Mouse (Mus musculus) heart, adult 8-10 months (tissue): ENCODE results near the gene Olfr221. TPM values are rescaled to one million over a fixed set of nuclear protein-coding genes. Genes with fewer than 3 reads are reported as not detected.

Experiments
- DNase-seq: peaks from one replicate; pipeline ENCODE4 v3.0.0; 2022; ENCODE audit warnings: low spot score
- total RNA-seq, 4 experiments: library from RNA; stranded (reverse); gene quantifications; 2 replicates each; pipeline ENCODE4 v1.2.4; 2022

The Olfr221 gene
- total RNA-seq, 4 experiments from 2014 or later, result not detected

DNA sequence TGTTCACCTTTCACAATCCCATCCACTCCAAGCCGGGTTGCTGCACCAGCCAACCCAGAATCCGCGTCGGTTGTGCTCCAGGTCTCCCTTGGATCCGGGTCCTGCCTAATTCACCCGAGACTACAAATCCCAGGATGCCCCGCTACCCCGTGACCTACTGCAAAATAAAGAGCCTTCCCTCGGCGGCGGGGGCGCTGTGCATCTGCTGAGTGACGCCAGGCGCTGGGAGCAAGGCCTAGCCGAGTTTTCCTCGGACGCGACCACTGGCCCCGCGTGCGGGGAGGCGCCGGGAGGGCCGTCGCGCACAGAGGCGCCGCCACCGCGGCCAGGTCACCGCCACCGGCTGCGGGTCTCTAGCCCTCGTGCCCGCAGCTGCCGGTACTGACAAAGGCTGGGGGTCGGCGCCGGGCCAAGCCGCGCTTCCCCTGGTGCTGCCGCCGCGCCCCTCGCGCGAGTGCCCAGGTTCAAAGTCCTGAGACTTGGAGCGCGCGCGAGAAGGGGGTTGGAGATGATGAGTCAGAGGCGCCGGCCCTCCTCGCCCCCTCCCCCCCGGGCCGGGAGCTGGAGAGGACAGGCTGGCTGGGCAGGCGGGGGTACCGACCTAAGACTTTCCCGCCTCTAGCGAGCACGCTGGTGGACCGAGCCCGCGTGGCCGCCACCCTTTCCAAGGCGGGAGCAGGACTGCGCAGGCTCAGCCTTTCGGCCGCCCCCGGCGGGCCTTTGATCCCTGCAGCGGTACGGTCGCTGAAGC is 22.5 kb downstream of the Olfr221 start:
- DNase-seq, result peak; percentile 97

DNA sequence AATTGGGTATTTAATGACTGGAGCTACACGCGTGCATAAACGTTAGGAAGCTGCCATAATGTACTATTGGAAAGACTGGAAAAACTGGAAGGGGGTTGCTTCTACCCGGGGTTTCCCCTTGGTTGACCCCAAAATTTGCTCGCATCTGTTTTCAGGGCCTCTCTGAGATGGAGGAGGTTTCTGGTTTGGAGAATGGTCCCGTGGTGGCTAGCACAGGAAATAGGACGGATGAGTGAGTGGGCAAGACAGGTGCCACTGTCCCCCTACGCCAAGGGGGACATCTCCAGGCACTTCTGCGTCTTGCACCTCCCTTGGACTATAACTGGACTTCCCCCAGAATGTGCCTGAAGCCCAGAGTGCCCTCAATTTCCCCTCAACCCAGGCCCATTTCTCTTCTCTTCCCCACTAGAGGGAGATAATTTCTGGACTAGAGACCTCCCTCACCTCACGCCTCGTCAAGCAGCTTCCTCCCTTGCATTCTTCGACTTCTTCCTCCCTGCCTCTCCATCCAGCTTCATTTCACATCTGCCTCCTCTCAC is 23.1 kb downstream of the Olfr221 start:
- DNase-seq, result no peak

DNA sequence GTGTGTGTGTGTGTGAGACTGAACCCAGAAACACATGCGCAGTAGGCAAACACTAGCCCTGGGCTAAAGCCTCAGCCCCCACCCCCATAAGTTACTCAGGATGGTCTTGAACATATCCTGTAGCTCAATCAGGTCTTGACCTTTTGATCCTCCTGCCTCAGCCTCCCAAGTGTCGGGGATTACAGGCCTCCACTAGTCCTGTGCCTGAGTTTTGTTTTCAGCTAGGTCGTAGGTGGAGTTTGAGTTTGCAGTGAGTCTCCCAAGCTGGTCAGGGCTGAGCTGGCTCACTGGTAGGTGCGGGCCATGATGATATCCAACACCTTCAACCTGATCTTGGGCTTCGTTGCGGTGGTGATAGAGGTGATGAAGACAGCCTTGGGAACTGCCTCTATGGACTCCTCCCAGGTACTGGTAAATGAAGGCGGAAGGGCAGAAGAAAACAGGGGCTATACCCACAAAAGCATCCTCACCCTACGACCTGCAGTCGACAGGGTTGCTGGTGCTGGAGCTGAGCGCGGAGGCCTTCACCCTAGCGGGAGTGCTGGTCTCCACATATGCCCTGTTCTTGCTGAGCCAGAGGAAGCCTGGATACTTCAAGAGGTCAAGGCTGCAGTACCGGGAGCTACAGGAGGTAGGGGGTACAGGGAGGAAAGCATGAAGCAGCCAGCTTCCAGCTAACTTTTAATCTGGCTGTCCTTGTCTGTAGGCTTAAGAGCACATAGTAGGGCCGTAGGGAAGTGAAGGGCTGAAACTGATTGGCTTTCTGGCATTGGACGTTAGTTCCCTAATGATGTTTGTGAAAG is 23.8 kb downstream of the Olfr221 start:
- no peak for DNase-seq

DNA sequence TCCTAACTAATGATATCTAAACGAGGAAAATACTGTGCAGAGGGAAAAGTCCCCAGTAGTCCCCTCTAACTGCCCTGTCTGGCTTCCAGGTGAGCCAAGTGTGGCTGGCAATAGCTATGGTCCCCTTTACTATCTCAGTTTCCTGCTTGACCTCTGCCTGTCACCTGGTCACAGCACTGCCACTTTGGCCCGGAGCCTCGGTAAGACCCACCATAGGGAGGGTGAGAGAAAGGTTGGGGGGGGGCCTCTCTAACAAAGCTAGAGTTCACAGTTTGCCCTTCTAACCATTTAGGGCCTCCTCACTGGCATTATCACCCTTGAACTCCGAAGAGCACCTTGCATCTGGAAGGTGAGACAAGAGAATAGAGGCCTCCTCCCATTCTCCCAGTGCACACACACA is 24.6 kb downstream of the Olfr221 start:
- DNase-seq, result no peak

DNA sequence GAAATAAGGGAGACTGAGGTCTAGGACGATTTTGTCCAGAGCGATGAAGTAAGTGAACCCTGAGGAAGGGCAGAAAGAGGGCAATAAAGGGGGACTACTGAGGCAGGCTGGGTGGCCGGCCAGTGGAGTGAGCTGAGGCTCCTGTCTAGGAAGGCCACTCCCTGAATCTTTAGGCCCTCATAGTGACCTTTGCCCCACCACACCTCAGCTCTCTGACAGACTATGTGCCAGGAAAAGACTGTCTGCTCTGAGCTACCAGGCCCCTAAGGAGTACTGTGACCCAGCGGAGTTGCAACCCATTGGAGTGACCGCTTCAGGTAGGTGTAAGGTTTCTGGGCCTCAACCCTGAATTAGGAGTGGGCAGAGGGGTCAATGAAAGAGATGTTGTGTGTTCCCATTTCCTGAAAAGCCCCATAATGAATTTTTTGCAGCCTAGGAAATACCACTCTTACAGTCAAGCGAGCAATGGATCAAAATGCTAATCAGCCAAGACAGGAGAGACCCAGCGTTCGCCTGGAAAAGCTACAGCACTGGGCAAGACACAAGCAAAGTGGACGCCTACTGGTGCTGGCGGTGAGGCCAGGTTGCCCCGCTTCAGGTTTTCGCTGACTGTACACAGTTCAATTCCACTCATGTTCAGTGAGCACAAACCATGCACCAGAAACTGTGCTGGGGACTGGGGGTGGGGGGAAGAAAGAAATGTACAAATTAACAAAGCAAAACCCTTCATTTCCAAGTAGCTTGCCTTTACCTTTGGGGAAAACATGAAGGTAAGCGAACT is 25.4 kb downstream of the Olfr221 start:
- no peak for DNase-seq

- DNase-seq, result no peak
Observed at GRCm38 (mm10) chr14:52015445-52016100, 26.7 kb downstream of the Olfr221 start, which contains the start of gene Tmem253. TSS of gene Tmem253 (plus strand) at chr14:52015658.

DNA sequence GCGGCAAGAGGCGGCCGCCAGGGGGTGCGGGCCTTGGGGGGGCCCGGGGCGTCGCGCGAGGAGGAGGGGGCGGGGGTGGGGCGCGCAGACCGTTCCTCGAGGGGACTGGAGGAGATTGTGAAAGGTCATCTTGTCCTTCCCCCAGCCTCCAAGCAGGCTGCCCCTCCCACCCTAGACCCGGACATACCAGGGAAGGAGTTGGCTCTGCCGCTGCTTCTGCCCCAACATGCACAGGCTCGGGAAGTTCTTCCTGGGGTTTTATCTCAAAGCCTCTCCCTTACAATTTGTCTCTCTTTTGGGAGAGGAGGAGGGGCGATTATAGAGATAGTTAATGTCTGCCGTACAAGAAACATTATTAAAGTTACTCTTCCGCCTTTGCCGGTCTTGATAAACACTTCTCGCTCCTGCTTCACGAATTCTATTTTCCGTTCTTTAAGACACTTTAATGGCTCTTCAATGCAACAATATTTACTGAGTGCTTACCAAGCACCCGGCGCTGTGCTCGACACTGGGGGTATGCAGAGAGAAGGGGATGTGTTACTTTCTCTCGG is 27.4 kb downstream of the Olfr221 start:
- DNase-seq, result peak; percentile 50

DNA sequence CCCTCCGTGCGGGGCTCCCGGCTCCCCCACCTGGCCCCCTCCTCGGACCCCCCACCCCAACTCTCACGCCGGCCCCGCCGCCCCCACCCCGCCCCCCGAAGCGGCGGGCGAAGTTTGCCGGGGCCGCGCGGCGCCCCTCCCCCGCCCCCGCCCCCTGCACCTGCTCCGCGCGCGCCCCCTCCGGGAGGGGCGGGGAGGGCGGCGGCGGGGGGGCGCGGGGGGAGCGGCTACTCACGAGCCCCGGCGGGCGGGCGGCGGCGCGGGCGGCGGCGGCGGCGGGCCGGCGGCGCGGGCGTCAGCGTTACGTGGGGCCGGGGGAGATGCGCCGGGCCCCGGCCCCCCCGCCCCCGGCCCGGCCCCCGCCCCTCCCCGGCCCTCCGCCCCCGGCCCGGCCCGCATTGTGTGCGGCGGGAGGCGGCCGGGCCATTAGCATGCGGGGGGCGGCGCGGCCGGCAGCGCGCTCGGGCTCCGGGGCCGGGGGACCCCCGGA is 27.9 kb downstream of the Olfr221 start:
- no peak for DNase-seq

DNA sequence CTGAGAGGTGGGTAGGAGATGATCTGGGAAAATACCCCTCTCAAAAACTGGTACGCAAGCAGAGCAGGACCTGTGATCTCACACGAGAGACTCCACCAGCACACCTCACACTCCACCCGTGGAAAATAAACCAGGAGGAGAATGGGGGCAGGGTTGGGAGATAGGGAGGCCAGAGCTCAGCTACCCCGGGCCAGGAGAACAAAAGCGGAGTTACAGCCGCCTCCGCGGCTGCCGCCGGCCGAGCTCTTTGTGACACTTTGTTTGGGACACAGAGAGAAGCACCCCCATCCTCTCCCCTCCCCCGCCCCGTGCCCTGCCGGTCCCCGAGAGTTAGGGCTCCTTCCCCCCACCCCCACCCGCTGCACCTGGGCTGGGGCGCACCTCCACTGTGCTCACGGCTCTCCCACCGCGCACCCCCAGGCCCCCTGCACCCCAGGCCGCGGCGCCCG is 28.5 kb downstream of the Olfr221 start:
- DNase-seq, result no peak

DNA sequence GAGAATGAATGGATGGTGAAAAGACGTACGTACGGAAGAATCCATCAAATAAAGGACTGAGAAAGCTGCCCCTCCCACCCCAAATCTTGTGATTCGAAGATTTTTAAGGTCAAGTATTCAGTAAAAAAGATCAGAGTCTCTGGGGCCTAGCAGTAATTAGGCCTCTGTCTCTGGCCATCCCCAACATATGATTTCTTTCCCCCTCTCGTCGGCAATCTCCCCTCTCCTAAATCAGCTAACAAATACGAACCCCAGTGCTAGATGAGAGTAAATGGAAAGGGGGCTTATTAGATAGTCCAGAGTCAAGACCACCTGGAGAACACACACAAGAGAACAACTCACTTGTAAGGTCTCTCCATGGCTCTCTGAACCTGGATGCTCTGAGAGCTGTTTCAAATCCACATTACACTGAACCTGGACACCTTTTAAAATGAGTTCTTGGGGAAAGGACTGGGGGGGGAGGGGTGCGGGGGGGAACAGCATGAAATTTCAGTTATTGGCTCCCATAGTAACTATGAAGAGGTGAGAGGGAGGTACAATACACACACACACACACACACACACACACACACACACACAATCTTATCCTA is 29.1 kb downstream of the Olfr221 start:
- no peak for DNase-seq

DNA sequence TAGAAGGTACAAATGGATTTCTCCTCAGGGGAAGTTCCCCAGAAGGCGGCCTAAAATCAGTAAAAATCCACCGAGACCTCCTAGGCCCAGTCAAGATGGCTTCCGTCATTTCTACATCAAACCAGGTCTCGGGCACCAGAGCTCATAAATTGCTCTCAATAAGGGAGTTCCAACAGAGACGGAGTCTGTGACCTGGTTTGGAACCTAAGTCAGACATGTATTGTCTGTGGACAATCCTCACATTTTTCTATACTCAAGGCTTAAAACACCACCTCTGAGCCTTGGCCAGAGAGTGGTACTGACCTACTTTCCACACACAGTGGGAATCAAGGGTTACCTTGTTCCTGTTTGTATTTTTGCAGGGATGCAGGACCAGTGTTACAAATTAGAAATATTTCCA is 29.7 kb downstream of the Olfr221 start:
- DNase-seq, result no peak

DNA sequence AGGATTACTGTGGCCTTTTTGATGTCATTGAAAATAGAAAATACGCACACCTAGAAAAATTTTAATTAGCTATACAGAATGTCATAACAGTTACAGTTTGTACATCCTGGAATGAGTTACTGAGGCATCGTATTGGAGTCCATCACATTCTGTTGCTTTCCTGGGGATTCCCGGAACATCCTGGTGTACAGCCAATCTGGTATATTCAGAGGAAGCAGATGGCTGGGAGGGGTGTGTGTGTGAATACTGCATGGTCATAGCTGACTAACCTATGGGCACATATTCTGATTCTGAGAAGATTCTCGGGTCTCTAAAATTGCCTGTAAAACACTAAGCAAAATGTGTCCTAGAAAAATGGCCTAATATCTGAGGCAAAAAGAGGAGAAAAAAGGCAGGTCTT is 30.2 kb downstream of the Olfr221 start:
- DNase-seq, result no peak

- DNase-seq, result no peak
Observed at GRCm38 (mm10) chr14:52011683-52012082, 30.6 kb downstream of the Olfr221 start.

DNA sequence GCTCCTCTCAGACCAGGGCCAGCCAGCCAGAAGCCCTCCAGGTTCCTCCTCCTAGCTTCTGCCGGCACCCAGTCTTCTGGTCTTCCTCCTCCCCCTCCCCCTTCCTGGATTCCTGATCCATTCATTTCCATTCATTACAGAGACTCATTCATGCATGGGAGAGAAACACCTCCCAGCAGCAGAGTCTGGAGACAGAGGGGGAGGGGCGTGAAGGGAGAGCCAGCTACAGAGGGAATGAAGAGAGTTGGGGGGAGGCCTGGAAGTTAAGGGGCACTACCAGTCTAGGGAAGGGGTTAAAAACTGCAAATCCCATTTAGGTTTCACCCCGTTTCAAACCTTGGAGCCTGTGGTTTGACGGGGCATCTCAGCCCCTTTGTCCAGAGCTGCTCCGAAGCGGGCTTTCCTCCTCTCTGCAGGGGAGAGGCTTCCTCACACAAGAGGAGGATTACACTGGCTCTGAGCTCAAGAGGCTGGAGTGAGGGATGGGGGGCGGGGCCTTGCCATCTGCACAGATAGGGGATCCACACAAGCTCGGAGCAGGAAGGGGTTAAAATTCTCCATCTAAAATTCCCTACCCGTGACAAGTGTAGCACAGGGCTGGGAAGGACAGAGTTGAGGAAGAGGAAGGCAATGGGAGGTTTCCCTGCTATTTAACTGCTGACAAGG is 31.7 kb downstream of the Olfr221 start:
- no peak for DNase-seq

DNA sequence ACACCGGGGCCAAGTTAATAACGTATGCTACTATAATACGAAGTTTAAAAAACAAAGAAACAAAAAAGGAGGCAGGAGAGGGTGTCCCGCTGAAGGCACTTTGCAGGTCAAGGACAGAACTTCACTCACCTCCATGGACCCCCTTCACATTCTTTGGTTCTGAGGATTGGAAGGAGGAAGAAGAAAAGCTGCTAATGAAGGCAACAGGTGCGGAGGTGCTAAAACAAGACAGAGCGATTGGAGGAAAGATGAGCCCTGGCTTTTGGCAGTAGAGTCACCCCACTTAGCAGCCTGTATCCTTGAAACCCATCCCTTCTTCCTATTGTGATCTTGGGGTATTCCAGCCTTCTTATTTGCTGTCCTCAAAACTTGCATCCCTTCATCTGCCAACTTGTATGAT is 32.4 kb downstream of the Olfr221 start:
- no peak for DNase-seq

DNA sequence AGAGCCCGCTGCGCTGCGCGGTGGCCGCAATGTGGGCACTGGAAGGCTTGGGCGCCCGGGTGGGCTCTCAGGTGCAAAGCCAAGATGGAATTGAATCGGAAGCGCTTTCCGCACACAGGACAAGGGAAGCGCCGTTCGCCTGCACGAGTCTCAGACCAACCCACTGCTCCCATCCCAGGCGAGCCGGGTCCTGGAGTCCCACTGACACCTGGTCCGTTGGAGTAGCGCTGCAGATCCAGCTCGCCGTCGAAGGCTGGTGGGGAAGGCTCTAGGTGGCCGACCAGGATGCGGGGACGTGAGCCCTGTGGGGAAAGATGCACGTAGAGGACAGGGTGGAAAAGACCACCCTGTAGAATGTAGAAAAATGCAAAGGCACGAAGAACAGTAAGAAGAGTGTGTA is 32.9 kb downstream of the Olfr221 start:
- no peak for DNase-seq

GRCm38 (mm10) chr14:52008321-52009203 is 33.7 kb downstream of the Olfr221 start:
- peak; percentile 88 for DNase-seq

DNA sequence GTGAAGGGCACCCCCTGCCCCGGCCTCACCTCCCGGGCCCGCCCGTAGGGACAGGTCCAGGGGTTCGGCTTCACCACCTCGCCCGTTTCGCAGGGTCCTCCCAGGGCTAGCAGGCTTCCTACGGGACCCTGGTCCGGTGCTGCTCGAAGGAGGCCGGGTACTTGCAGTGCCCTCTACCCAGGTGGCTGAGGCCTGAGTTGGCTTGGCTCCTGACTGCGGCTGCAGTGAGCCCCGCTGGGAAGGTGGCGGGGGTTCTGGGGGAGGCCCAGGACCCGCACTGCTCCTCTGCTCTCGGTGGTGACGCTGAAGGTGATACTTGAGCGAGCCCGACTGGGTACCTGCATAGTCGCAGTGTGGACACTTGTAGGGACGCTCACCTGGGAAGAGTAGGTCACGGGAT is 35.5 kb downstream of the Olfr221 start:
- no peak for DNase-seq

DNA sequence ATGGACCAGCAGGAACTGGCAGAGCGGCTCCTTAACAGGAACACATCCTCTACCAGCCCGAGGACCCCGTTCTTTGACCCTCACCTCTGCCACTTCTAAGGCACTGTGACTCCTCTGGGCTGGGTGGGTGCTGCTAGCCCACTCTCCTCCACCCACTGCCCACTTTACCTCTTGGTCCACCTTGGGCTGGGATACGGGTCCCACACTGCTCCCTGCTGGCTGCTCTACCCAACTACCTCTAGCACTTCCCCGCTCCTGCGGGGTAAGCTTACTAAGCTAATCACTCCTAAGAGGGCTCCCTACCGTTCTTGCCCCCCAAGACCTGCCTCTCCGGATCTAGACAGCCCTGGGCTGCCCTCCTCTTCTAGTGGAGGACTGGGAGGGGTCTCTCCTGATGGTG is 36.0 kb downstream of the Olfr221 start:
- DNase-seq, result no peak
